Mouse (Mus musculus): Measurements from ENCODE around the gene Hpse. TPM values are rescaled to one million over a fixed set of nuclear protein-coding genes. Genes with fewer than 3 reads are reported as not detected.

Hpse gene
- polyA plus RNA-seq, 1 experiment from 2014 or later: 2.4 TPM

- 82% methylated on average over 6 of the region's 6 CpGs for WGBS
- no peak overlapping the region for H3K4me2 ChIP-seq (replicated peaks; ENCODE audit: low read depth, low read length)
- H3K4me3 ChIP-seq (ENCODE audit: low read depth, low read length): no peak overlapping the region
- H3K9ac ChIP-seq (ENCODE audit: low read depth, low read length): no peak overlapping the region
- no peaks in the 10 kb centered on the region for H3K9me3 ChIP-seq (ENCODE audit: control insufficient read depth, low read length)
- H3K36me3 ChIP-seq (ENCODE audit: control insufficient read depth, insufficient read depth, low read length): 0 out of 2 replicates have a peak, but pooled peaks cover 2% of the 10 kb centered on the region
- no peaks in the 10 kb centered on the region for H3K4me1 ChIP-seq (replicated peaks; ENCODE audit: control insufficient read depth, insufficient read depth, low read length)
- ATAC-seq (ENCODE audit: low FRiP score) (no peak), DNase-seq (ENCODE audit: low spot score) (no peak)
- no peak overlapping the region for H3K27ac ChIP-seq (ENCODE audit: low read depth, low read length)
- no peaks in the 10 kb centered on the region for H3K27me3 ChIP-seq (ENCODE audit: control insufficient read depth, insufficient read depth, low read length)
Measured at GRCm38 (mm10) chr5:100658460-100658859, 61.1 kb downstream of the Hpse start.

GRCm38 (mm10) chr5:100656352-100656751 lies 63.2 kb downstream of the Hpse start:
- Histone ChIP-seq H3K9ac (ENCODE audit: low read depth, low read length) (no peak overlapping the region), H3K4me1 (replicated peaks; ENCODE audit: control insufficient read depth, insufficient read depth, low read length) (no peaks in the 10 kb centered on the region), H3K36me3 (ENCODE audit: control insufficient read depth, insufficient read depth, low read length) (0 out of 2 replicates have a peak, but pooled peaks cover 2% of the 10 kb centered on the region), H3K27me3 (ENCODE audit: control insufficient read depth, insufficient read depth, low read length) (no peaks in the 10 kb centered on the region), H3K27ac (ENCODE audit: low read depth, low read length) (no peak overlapping the region), H3K4me3 (ENCODE audit: low read depth, low read length) (no peak overlapping the region), H3K4me2 (replicated peaks; ENCODE audit: low read depth, low read length) (no peak overlapping the region), H3K9me3 (ENCODE audit: control insufficient read depth, low read length) (no peaks in the 10 kb centered on the region)
- DNase-seq (ENCODE audit: low spot score): no peak
- ATAC-seq (ENCODE audit: low FRiP score): no peak
- WGBS: 91% methylated on average over 6 of the region's 6 CpGs

- H3K4me1 ChIP-seq (replicated peaks; ENCODE audit: control insufficient read depth, insufficient read depth, low read length): no peaks in the 10 kb centered on the region
- no peaks in the 10 kb centered on the region for H3K9me3 ChIP-seq (ENCODE audit: control insufficient read depth, low read length)
- 0 out of 2 replicates have a peak, but pooled peaks cover 2% of the 10 kb centered on the region for H3K36me3 ChIP-seq (ENCODE audit: control insufficient read depth, insufficient read depth, low read length)
- H3K27ac ChIP-seq (ENCODE audit: low read depth, low read length): no peak overlapping the region
- DNase-seq (ENCODE audit: low spot score) (no peak), ATAC-seq (ENCODE audit: low FRiP score) (no peak)
- H3K27me3 ChIP-seq (ENCODE audit: control insufficient read depth, insufficient read depth, low read length): no peaks in the 10 kb centered on the region
- H3K4me2 ChIP-seq (replicated peaks; ENCODE audit: low read depth, low read length): no peak overlapping the region
- no peak overlapping the region for H3K4me3 ChIP-seq (ENCODE audit: low read depth, low read length)
- H3K9ac ChIP-seq (ENCODE audit: low read depth, low read length): no peak overlapping the region
- 90% methylated on average over 9 of the region's 9 CpGs for WGBS
Measured at GRCm38 (mm10) chr5:100652327-100652726, 67.2 kb downstream of the Hpse start.

GRCm38 (mm10) chr5:100651486-100651885 lies 68.0 kb downstream of the Hpse start:
- H3K27me3 ChIP-seq (ENCODE audit: control insufficient read depth, insufficient read depth, low read length): no peaks in the 10 kb centered on the region
- 85% methylated on average over 10 of the region's 10 CpGs for WGBS
- no peak overlapping the region for H3K4me3 ChIP-seq (ENCODE audit: low read depth, low read length)
- no peak overlapping the region for H3K9ac ChIP-seq (ENCODE audit: low read depth, low read length)
- H3K4me2 ChIP-seq (replicated peaks; ENCODE audit: low read depth, low read length): no peak overlapping the region
- DNase-seq (ENCODE audit: low spot score) (no peak), ATAC-seq (ENCODE audit: low FRiP score) (no peak)
- no peak overlapping the region for H3K27ac ChIP-seq (ENCODE audit: low read depth, low read length)
- no peaks in the 10 kb centered on the region for H3K36me3 ChIP-seq (ENCODE audit: control insufficient read depth, insufficient read depth, low read length)
- no peaks in the 10 kb centered on the region for H3K9me3 ChIP-seq (ENCODE audit: control insufficient read depth, low read length)
- H3K4me1 ChIP-seq (replicated peaks; ENCODE audit: control insufficient read depth, insufficient read depth, low read length): no peaks in the 10 kb centered on the region

- DNase-seq (ENCODE audit: low spot score) (no peak), ATAC-seq (ENCODE audit: low FRiP score) (no peak)
- Histone ChIP-seq H3K4me1 (replicated peaks; ENCODE audit: control insufficient read depth, insufficient read depth, low read length) (no peaks in the 10 kb centered on the region), H3K27me3 (ENCODE audit: control insufficient read depth, insufficient read depth, low read length) (no peaks in the 10 kb centered on the region), H3K9ac (ENCODE audit: low read depth, low read length) (no peak overlapping the region), H3K4me3 (ENCODE audit: low read depth, low read length) (no peak overlapping the region), H3K4me2 (replicated peaks; ENCODE audit: low read depth, low read length) (no peak overlapping the region), H3K36me3 (ENCODE audit: control insufficient read depth, insufficient read depth, low read length) (no peaks in the 10 kb centered on the region), H3K9me3 (ENCODE audit: control insufficient read depth, low read length) (no peaks in the 10 kb centered on the region), H3K27ac (ENCODE audit: low read depth, low read length) (no peak overlapping the region)
- 85% methylated on average over 7 of the region's 7 CpGs for WGBS
Measured at GRCm38 (mm10) chr5:100650969-100651368, 68.5 kb downstream of the Hpse start.

GRCm38 (mm10) chr5:100648546-100648945 lies 71.0 kb downstream of the Hpse start:
- Histone ChIP-seq H3K4me1 (replicated peaks; ENCODE audit: control insufficient read depth, insufficient read depth, low read length) (no peaks in the 10 kb centered on the region), H3K27me3 (ENCODE audit: control insufficient read depth, insufficient read depth, low read length) (no peaks in the 10 kb centered on the region), H3K4me3 (ENCODE audit: low read depth, low read length) (no peak overlapping the region), H3K27ac (ENCODE audit: low read depth, low read length) (no peak overlapping the region), H3K9me3 (ENCODE audit: control insufficient read depth, low read length) (no peaks in the 10 kb centered on the region), H3K9ac (ENCODE audit: low read depth, low read length) (no peak overlapping the region), H3K36me3 (ENCODE audit: control insufficient read depth, insufficient read depth, low read length) (no peaks in the 10 kb centered on the region), H3K4me2 (replicated peaks; ENCODE audit: low read depth, low read length) (no peak overlapping the region)
- ATAC-seq (ENCODE audit: low FRiP score): no peak
- DNase-seq (ENCODE audit: low spot score): no peak
- 52% methylated on average over 6 of the region's 6 CpGs for WGBS

GRCm38 (mm10) chr5:100648046-100648445 lies 71.5 kb downstream of the Hpse start:
- no peaks in the 10 kb centered on the region for H3K36me3 ChIP-seq (ENCODE audit: control insufficient read depth, insufficient read depth, low read length)
- no peak for ATAC-seq (ENCODE audit: low FRiP score)
- DNase-seq (ENCODE audit: low spot score): no peak
- H3K4me1 ChIP-seq (replicated peaks; ENCODE audit: control insufficient read depth, insufficient read depth, low read length): no peaks in the 10 kb centered on the region
- WGBS: 65% methylated on average over 10 of the region's 10 CpGs
- no peak overlapping the region for H3K9ac ChIP-seq (ENCODE audit: low read depth, low read length)
- H3K9me3 ChIP-seq (ENCODE audit: control insufficient read depth, low read length): no peaks in the 10 kb centered on the region
- no peak overlapping the region for H3K4me2 ChIP-seq (replicated peaks; ENCODE audit: low read depth, low read length)
- H3K4me3 ChIP-seq (ENCODE audit: low read depth, low read length): no peak overlapping the region
- H3K27ac ChIP-seq (ENCODE audit: low read depth, low read length): no peak overlapping the region
- no peaks in the 10 kb centered on the region for H3K27me3 ChIP-seq (ENCODE audit: control insufficient read depth, insufficient read depth, low read length)

GRCm38 (mm10) chr5:100646558-100646957 lies 73.0 kb downstream of the Hpse start:
- no peak for ATAC-seq (ENCODE audit: low FRiP score)
- no peak overlapping the region for H3K27ac ChIP-seq (ENCODE audit: low read depth, low read length)
- H3K9me3 ChIP-seq (ENCODE audit: control insufficient read depth, low read length): no peaks in the 10 kb centered on the region
- H3K36me3 ChIP-seq (ENCODE audit: control insufficient read depth, insufficient read depth, low read length): no peaks in the 10 kb centered on the region
- no peak overlapping the region for H3K4me3 ChIP-seq (ENCODE audit: low read depth, low read length)
- no peaks in the 10 kb centered on the region for H3K27me3 ChIP-seq (ENCODE audit: control insufficient read depth, insufficient read depth, low read length)
- no peak overlapping the region for H3K4me2 ChIP-seq (replicated peaks; ENCODE audit: low read depth, low read length)
- H3K4me1 ChIP-seq (replicated peaks; ENCODE audit: control insufficient read depth, insufficient read depth, low read length): no peaks in the 10 kb centered on the region
- DNase-seq (ENCODE audit: low spot score): no peak
- H3K9ac ChIP-seq (ENCODE audit: low read depth, low read length): no peak overlapping the region
- 82% methylated on average over 4 of the region's 4 CpGs for WGBS

GRCm38 (mm10) chr5:100643991-100644535 lies 75.5 kb downstream of the Hpse start:
- H3K9me3 ChIP-seq (ENCODE audit: control insufficient read depth, low read length): no peaks in the 10 kb centered on the region
- WGBS: 83% methylated on average over 7 of the region's 7 CpGs
- no peaks in the 10 kb centered on the region for H3K4me1 ChIP-seq (replicated peaks; ENCODE audit: control insufficient read depth, insufficient read depth, low read length)
- no peak overlapping the region for H3K9ac ChIP-seq (ENCODE audit: low read depth, low read length)
- DNase-seq (ENCODE audit: low spot score) (no peak), ATAC-seq (ENCODE audit: low FRiP score) (no peak)
- H3K36me3 ChIP-seq (ENCODE audit: control insufficient read depth, insufficient read depth, low read length): no peaks in the 10 kb centered on the region
- H3K27ac ChIP-seq (ENCODE audit: low read depth, low read length): no peak overlapping the region
- no peak overlapping the region for H3K4me2 ChIP-seq (replicated peaks; ENCODE audit: low read depth, low read length)
- no peak overlapping the region for H3K4me3 ChIP-seq (ENCODE audit: low read depth, low read length)
- H3K27me3 ChIP-seq (ENCODE audit: control insufficient read depth, insufficient read depth, low read length): no peaks in the 10 kb centered on the region

All from hindbrain, embryonic 11.5 days (tissue).